Mouse (Mus musculus): ENCODE measurements around the gene Gabrb2.

DNA sequence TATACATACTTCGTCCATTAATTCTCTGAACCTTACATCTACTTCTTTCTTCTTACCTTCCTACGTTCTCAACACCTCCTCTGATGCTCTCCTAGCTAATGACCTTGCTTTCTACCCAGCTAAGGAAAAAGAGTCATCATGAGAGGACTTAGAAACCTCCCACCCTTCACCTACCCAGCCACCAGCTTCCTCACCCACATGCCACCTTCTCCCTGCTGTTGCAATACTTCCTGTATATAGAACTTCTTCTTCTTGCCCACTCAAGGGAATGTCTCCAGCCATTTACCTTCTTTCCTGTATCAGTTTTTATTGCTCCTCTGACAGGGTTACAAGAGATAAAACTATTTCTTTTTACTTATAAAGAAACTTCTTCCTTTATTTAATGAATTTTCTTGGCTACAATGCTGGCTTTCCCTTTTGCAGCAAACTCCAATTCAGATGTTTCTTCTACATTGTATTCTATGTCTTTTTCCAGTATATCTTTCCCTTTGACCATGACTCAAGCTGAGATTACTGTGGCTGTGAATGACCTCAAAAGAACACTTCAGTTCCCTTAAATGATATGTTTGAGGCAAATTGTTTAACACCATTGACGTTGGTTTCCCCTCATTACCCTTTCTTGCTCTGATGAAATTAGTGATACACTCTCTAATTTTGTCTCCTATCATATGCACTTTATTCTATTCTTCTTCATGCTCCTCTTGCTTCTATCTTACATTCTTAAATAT is 155.8 kb downstream of the Gabrb2 start:
- TF ChIP-seq ZNF384 (IDR thresholded peaks at IDR 0.05; ENCODE audit: low read depth, low read length) = no peak
- TF ChIP-seq MEF2A (IDR thresholded peaks at IDR 0.05; ENCODE audit: borderline replicate concordance, low read depth, low read length) = no peak
- TF ChIP-seq GABPA (IDR thresholded peaks at IDR 0.05; ENCODE audit: insufficient replicate concordance, low read depth, low read length) = no peak
- no peak for TF ChIP-seq POLR2A (IDR thresholded peaks at IDR 0.05; ENCODE audit: low read depth, low read length)
- 0 out of 2 replicates have a peak, but pooled peaks have one; percentile 17 for TF ChIP-seq ETS1 (conservative IDR thresholded peaks at IDR 0.05; ENCODE audit: low read depth, low read length)
- TF ChIP-seq ZC3H11A (IDR thresholded peaks at IDR 0.05; ENCODE audit: low read depth, low read length) = no peak
- TF ChIP-seq CTCF (conservative IDR thresholded peaks at IDR 0.05 in 1 of 2, IDR thresholded peaks at IDR 0.05 in 1 of 2; ENCODE audit: low read depth in 2 of 2, low read length in 2 of 2) = no peak
- TF ChIP-seq EP300 (IDR thresholded peaks at IDR 0.05; ENCODE audit: low read length) = peak; percentile 75
- TF ChIP-seq TCF12 (IDR thresholded peaks at IDR 0.05; ENCODE audit: low read depth, low read length) = no peak
- no peak for TF ChIP-seq CHD2 (IDR thresholded peaks at IDR 0.05; ENCODE audit: low read length)
- no peak for TF ChIP-seq HCFC1 (IDR thresholded peaks at IDR 0.05; ENCODE audit: low read depth, low read length)
- TF ChIP-seq JUN (IDR thresholded peaks at IDR 0.05; ENCODE audit: insufficient read depth, low read depth, low read length) = no peak
- TF ChIP-seq MAFK (IDR thresholded peaks at IDR 0.05; ENCODE audit: insufficient replicate concordance, low read length) = no peak
- TF ChIP-seq ELF1 (IDR thresholded peaks at IDR 0.05; ENCODE audit: low read depth, low read length) = no peak
